Mouse (Mus musculus) heart, embryonic 10.5 days (tissue): ENCODE results near the gene Ndufb2. TPM values are rescaled to one million over a fixed set of nuclear protein-coding genes. Genes with fewer than 3 reads are reported as not detected.
A peak's percentile ranks its signal among the peaks of the same experiment; 100 is the strongest.

Experiments
- DNase-seq: peaks from one replicate; pipeline ENCODE4 v3.0.0-alpha.2; 2017; ENCODE audit warnings: low spot score
- H3K27ac ChIP-seq: fragments of 300-500 bp; sonication (generic); 2 replicates; pipeline ENCODE4 v1.5.1; 2016; ENCODE audit warnings: mild to moderate bottlenecking
- H3K27me3 ChIP-seq: fragments of 300-500 bp; sonication (generic); 2 replicates; pipeline ENCODE4 v1.6.1; 2016; ENCODE audit warnings: mild to moderate bottlenecking; ENCODE audit not compliant: poor library complexity, insufficient read depth, severe bottlenecking
- H3K36me3 ChIP-seq: fragments of 300-500 bp; sonication (generic); 2 replicates; pipeline ENCODE4 v1.6.1; 2016; ENCODE audit warnings: mild to moderate bottlenecking, moderate library complexity
- H3K4me1 ChIP-seq: fragments of 300-500 bp; sonication (generic); 2 replicates; pipeline ENCODE4 v1.6.1; 2016; ENCODE audit warnings: mild to moderate bottlenecking
- H3K4me3 ChIP-seq: fragments of 300-500 bp; sonication (generic); 2 replicates; pipeline ENCODE4 v1.5.1; 2016; ENCODE audit warnings: mild to moderate bottlenecking, moderate library complexity
- H3K9me3 ChIP-seq: fragments of 300-500 bp; sonication (generic); 2 replicates; pipeline ENCODE4 v1.6.1; 2016; ENCODE audit warnings: mild to moderate bottlenecking, moderate library complexity
- WGBS: fragments of 180-500 bp; shearing (Covaris S2); methylation state at CpG from one replicate; pipeline ENCODE4 v1.1.7; 2016; 5-methylcytosine and 5-hydroxymethylcytosine counted together
- polyA plus RNA-seq: library from polyadenylated mRNA; unstranded; fragments of >200 nt; fragmentation: Nextera tagmentation; extraction: Ambion mirVana; gene quantifications from 2 replicates; pipeline ENCODE4 v1.2.1, GENCODE M21; 2016

The Ndufb2 gene
- 404 and 515 TPM in 2 replicates for polyA plus RNA-seq

- peak within 1 kb of the TSS; percentile 81 for H3K4me3 ChIP-seq
- DNase-seq = peak; percentile 98
- under 1% methylated on average over 56 of the region's 56 CpGs for WGBS
- H3K36me3 ChIP-seq = peaks cover 39% of the 10 kb centered on the region
- peak within 1 kb of the TSS; percentile 98 for H3K27ac ChIP-seq
- H3K9me3 ChIP-seq = no peaks in the 10 kb centered on the region
- peaks cover 8% of the 10 kb centered on the region for H3K4me1 ChIP-seq
- no peaks in the 10 kb centered on the region for H3K27me3 ChIP-seq
Measured at GRCm38 (mm10) chr6:39592401-39593214, at the start of gene Ndufb2. Ndufb2 (plus strand) TSS chr6:39592574.

GRCm38 (mm10) chr6:39542631-39543597 is 49.5 kb upstream of the Ndufb2 start:
- Histone ChIP-seq H3K27me3 (no peaks in the 10 kb centered on the region), H3K4me1 (peaks cover 67% of the 10 kb centered on the region), H3K36me3 (peaks cover 13% of the 10 kb centered on the region; the same call in 1 of the 2 replicates), H3K27ac (peak overlapping the region; percentile 85), H3K4me3 (no peak overlapping the region; the same call in 1 of the 2 replicates), H3K9me3 (no peaks in the 10 kb centered on the region)
- WGBS = 33% methylated on average over 15 of the region's 15 CpGs
- peak; percentile 88 for DNase-seq

- H3K4me3 ChIP-seq = no peak overlapping the region
Measured at GRCm38 (mm10) chr6:39543769-39544420, 48.5 kb upstream of the Ndufb2 start.

GRCm38 (mm10) chr6:39545474-39545873 is 46.9 kb upstream of the Ndufb2 start:
- no peak for DNase-seq
- H3K4me3 ChIP-seq = no peak overlapping the region
- H3K27ac ChIP-seq = 0 out of 2 replicates have a peak overlapping the region, but pooled peaks have one; percentile 16
- H3K27me3 ChIP-seq = no peaks in the 10 kb centered on the region
- 86% methylated on average over 7 of the region's 7 CpGs for WGBS
- no peaks in the 10 kb centered on the region for H3K9me3 ChIP-seq
- H3K4me1 ChIP-seq = peaks cover 46% of the 10 kb centered on the region
- peaks cover 18% of the 10 kb centered on the region; the same call in 1 of the 2 replicates for H3K36me3 ChIP-seq

More at GRCm38 (mm10) chr6:39543769-39544420, 48.5 kb upstream of the Ndufb2 start:
- no peak for DNase-seq
- 58% methylated on average over 15 of the region's 15 CpGs for WGBS
- no peaks in the 10 kb centered on the region for H3K9me3 ChIP-seq
- peaks cover 18% of the 10 kb centered on the region; the same call in 1 of the 2 replicates for H3K36me3 ChIP-seq
- no peaks in the 10 kb centered on the region for H3K27me3 ChIP-seq
- H3K27ac ChIP-seq = peak overlapping the region; percentile 85
- peaks cover 62% of the 10 kb centered on the region for H3K4me1 ChIP-seq

- H3K36me3 ChIP-seq = peaks cover 30% of the 10 kb centered on the region
- no peaks in the 10 kb centered on the region for H3K9me3 ChIP-seq
- WGBS = 77% methylated on average over 5 of the region's 5 CpGs
- no peaks in the 10 kb centered on the region for H3K27me3 ChIP-seq
- H3K4me1 ChIP-seq = peaks cover 44% of the 10 kb centered on the region
- H3K27ac ChIP-seq = no peak overlapping the region; the same call in 1 of the 2 replicates
- no peak overlapping the region for H3K4me3 ChIP-seq
- DNase-seq = no peak
Measured at GRCm38 (mm10) chr6:39548030-39548429, 44.3 kb upstream of the Ndufb2 start.

GRCm38 (mm10) chr6:39551981-39552636 is 40.3 kb upstream of the Ndufb2 start:
- peak overlapping the region; percentile 42 for H3K27ac ChIP-seq
- H3K27me3 ChIP-seq = no peaks in the 10 kb centered on the region
- H3K36me3 ChIP-seq = peaks cover 27% of the 10 kb centered on the region
- H3K4me3 ChIP-seq = no peak overlapping the region
- WGBS = 54% methylated on average over 8 of the region's 8 CpGs
- DNase-seq = no peak
- peaks cover 47% of the 10 kb centered on the region for H3K4me1 ChIP-seq
- H3K9me3 ChIP-seq = no peaks in the 10 kb centered on the region

- Histone ChIP-seq H3K9me3 (no peaks in the 10 kb centered on the region), H3K4me3 (peak overlapping the region; percentile 90), H3K36me3 (peaks cover 16% of the 10 kb centered on the region), H3K27ac (peak overlapping the region; percentile 56), H3K27me3 (no peaks in the 10 kb centered on the region), H3K4me1 (peaks cover 59% of the 10 kb centered on the region)
- no peak for DNase-seq
- WGBS = 54% methylated on average over 12 of the region's 12 CpGs
Measured at GRCm38 (mm10) chr6:39554888-39555647, 37.3 kb upstream of the Ndufb2 start.

GRCm38 (mm10) chr6:39555648-39555945 is 36.8 kb upstream of the Ndufb2 start:
- Histone ChIP-seq H3K4me1 (peaks cover 59% of the 10 kb centered on the region), H3K4me3 (peak overlapping the region; percentile 90), H3K27ac (peak overlapping the region; percentile 56; the same call in 1 of the 2 replicates), H3K27me3 (no peaks in the 10 kb centered on the region), H3K9me3 (no peaks in the 10 kb centered on the region), H3K36me3 (peaks cover 16% of the 10 kb centered on the region)
- 80% methylated on average over 2 of the region's 2 CpGs for WGBS
- DNase-seq = no peak

GRCm38 (mm10) chr6:39556900-39557659 is 35.3 kb upstream of the Ndufb2 start:
- H3K27ac ChIP-seq = peak overlapping the region; percentile 99
- H3K27me3 ChIP-seq = no peaks in the 10 kb centered on the region
- H3K4me3 ChIP-seq = peak overlapping the region; percentile 90
- under 1% methylated on average over 53 of the region's 54 CpGs for WGBS
- H3K4me1 ChIP-seq = peaks cover 54% of the 10 kb centered on the region
- no peak for DNase-seq
- H3K36me3 ChIP-seq = peaks cover 5% of the 10 kb centered on the region; the same call in 1 of the 2 replicates
- H3K9me3 ChIP-seq = no peaks in the 10 kb centered on the region

- peak; percentile 93 for DNase-seq
- Histone ChIP-seq H3K36me3 (peaks cover 4% of the 10 kb centered on the region; the same call in 1 of the 2 replicates), H3K27ac (peak within 1 kb of the TSS; percentile 99), H3K27me3 (no peaks in the 10 kb centered on the region), H3K9me3 (no peaks in the 10 kb centered on the region), H3K4me3 (peak within 1 kb of the TSS; percentile 90), H3K4me1 (peaks cover 49% of the 10 kb centered on the region)
- under 1% methylated on average over 46 of the region's 50 CpGs for WGBS
Measured at GRCm38 (mm10) chr6:39557723-39558261, 34.6 kb upstream of the Ndufb2 start, which contains the start of gene Dennd2a. Dennd2a (minus strand) TSS chr6:39557867.
